Mouse (Mus musculus): ENCODE measurements around the gene Ssh2.

DNA sequence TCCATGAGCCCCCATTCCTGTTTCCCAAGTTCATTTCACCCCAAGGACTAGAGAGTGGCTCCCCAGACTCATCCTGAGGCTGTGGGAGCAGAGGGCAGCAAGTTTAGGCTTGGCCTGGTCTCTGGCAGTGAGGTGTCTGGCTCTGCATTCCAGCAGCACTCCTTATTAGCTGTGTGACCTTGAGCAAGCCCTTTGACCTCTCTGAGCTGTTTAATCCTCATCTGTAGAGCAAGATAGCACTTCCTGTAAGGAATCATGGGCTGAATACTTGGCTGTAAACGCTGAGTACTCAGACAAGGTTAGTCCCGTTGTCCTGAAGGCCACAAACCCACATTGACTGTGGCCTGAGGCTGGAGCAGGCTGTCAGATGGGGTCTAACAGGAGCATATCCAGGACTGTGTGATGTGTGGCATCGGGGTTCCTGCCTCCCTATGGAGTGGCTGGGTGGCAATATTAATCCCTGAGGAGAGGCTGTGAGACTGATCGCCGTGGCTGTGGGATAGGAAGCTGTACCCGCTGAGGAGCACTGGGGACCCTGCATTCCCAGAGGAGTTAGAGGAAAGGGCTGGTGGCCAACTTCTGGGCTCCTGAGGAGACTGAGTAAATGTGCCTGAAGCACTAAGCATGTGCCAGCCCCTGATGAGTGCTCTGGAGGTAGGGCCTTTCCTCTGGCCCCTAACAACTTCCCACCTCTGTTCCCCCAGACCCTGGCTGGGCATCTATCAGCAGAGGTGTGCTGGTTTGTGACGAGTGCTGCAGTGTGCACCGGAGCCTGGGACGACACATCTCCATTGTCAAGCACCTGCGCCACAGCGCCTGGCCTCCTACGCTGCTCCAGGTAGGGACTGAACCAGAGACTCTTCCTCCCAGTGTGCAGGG is 282.4 kb downstream of the Ssh2 start:
- TF ChIP-seq CTCF (IDR thresholded peaks at IDR 0.05; ENCODE audit: control insufficient read depth, insufficient read depth, insufficient replicate concordance, low read depth, low read length) (no peak), POLR2A (IDR thresholded peaks at IDR 0.05; ENCODE audit: control insufficient read depth, low read depth, low read length) (0 out of 2 replicates have a peak, but pooled peaks have one; percentile 7)

All from testis, adult 2 months (tissue).